Mouse (Mus musculus): ENCODE results near the gene Ift88. TPM values are rescaled to one million over a fixed set of nuclear protein-coding genes. Genes with fewer than 3 reads are reported as not detected.

The Ift88 gene
- polyA plus RNA-seq, 1 experiment from 2014 or later, result 5.4 TPM

DNA sequence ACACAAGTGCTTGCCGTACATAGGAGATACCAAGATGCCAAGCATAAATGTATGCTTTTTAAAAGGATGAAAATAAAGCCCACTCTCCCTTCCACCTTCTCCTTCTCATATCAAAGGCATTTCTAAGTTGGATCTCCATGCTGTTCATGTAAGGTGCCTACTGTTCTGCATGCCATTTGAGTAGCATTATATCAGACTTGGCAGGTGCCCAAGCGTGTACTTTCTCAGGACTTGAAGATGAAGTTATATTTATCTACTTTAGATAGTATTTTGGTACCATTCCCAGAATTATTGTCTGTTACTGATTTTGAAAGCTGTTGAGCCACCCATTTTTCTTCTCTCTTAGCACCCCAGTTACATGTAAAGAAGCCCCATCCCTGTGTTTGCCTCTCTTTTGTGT, 51.2 kb downstream of the Ift88 start:
- Histone ChIP-seq H3K27ac (ENCODE audit: low read depth, low read length) (no peak overlapping the region), H3K36me3 (ENCODE audit: control insufficient read depth, insufficient read depth, low read length) (peaks cover 2% of the 10 kb centered on the region; the same call in 1 of the 2 replicates), H3K4me3 (ENCODE audit: low read depth, low read length) (no peak overlapping the region), H3K9ac (ENCODE audit: low read depth, low read length) (no peak overlapping the region), H3K9me3 (ENCODE audit: control insufficient read depth, low read length) (no peaks in the 10 kb centered on the region), H3K4me1 (replicated peaks; ENCODE audit: control insufficient read depth, insufficient read depth, low read length) (no peaks in the 10 kb centered on the region), H3K4me2 (no peak overlapping the region), H3K27me3 (replicated peaks; ENCODE audit: control insufficient read depth, insufficient read depth, low read length) (no peaks in the 10 kb centered on the region)
- 84% methylated on average over 2 of the region's 2 CpGs for WGBS
- no peak for DNase-seq (ENCODE audit: low spot score)
- no peak for ATAC-seq (replicated peaks; ENCODE audit: low FRiP score)

DNA sequence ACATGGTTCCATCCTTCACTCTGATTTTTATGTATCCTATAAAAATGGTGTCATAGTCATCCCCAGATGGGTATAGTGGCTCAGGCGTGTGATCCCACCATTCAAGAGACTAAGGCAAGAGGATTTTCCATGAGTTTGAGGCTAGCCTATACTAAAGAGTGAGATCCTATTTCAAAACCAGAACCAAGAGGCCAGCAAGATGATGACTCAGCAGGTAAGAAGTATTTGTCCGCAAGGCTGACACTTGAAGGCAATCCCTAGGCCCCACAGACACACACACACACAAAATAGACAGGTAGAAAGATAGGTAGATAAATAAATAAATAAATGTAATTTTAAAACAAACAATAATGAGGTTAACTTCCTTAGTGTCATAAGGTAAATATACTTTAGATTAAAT, 58.4 kb downstream of the Ift88 start:
- no peak overlapping the region for H3K4me3 ChIP-seq (ENCODE audit: low read depth, low read length)
- no peak overlapping the region for H3K4me2 ChIP-seq
- no peak for ATAC-seq (replicated peaks; ENCODE audit: low FRiP score)
- no peaks in the 10 kb centered on the region for H3K36me3 ChIP-seq (ENCODE audit: control insufficient read depth, insufficient read depth, low read length)
- no peak for DNase-seq (ENCODE audit: low spot score)
- H3K27ac ChIP-seq (ENCODE audit: low read depth, low read length), result no peak overlapping the region
- WGBS, result 84% methylated on average over 2 of the region's 2 CpGs
- H3K4me1 ChIP-seq (replicated peaks; ENCODE audit: control insufficient read depth, insufficient read depth, low read length), result no peaks in the 10 kb centered on the region
- H3K9ac ChIP-seq (ENCODE audit: low read depth, low read length), result no peak overlapping the region
- no peaks in the 10 kb centered on the region for H3K9me3 ChIP-seq (ENCODE audit: control insufficient read depth, low read length)
- no peaks in the 10 kb centered on the region for H3K27me3 ChIP-seq (replicated peaks; ENCODE audit: control insufficient read depth, insufficient read depth, low read length)

DNA sequence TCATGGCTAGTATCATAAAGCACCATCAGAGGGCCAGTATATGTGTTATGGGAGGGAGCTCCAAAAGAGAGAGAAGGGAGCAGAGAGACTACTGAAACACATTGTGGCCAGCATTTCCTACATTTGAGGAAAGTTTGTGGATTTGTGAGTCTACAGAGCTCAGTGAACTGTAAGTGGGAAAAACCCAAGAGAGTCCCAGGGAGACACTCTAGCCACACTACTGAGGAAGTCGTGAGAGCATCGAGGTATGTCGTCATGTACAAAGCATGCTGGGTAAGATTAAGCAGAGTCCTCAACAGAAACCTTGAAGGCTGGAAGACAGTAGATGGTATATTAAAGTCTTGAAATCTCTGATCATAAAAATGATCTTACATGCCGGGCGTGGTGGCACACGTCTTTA, 60.3 kb downstream of the Ift88 start:
- H3K36me3 ChIP-seq (ENCODE audit: control insufficient read depth, insufficient read depth, low read length), result no peaks in the 10 kb centered on the region
- no peak overlapping the region for H3K9ac ChIP-seq (ENCODE audit: low read depth, low read length)
- no peaks in the 10 kb centered on the region for H3K27me3 ChIP-seq (replicated peaks; ENCODE audit: control insufficient read depth, insufficient read depth, low read length)
- H3K4me3 ChIP-seq (ENCODE audit: low read depth, low read length), result no peak overlapping the region
- H3K9me3 ChIP-seq (ENCODE audit: control insufficient read depth, low read length), result no peaks in the 10 kb centered on the region
- no peak overlapping the region for H3K4me2 ChIP-seq
- no peaks in the 10 kb centered on the region for H3K4me1 ChIP-seq (replicated peaks; ENCODE audit: control insufficient read depth, insufficient read depth, low read length)
- DNase-seq (ENCODE audit: low spot score) (no peak), ATAC-seq (replicated peaks; ENCODE audit: low FRiP score) (no peak)
- WGBS, result 93% methylated on average over 6 of the region's 6 CpGs
- H3K27ac ChIP-seq (ENCODE audit: low read depth, low read length), result no peak overlapping the region

DNA sequence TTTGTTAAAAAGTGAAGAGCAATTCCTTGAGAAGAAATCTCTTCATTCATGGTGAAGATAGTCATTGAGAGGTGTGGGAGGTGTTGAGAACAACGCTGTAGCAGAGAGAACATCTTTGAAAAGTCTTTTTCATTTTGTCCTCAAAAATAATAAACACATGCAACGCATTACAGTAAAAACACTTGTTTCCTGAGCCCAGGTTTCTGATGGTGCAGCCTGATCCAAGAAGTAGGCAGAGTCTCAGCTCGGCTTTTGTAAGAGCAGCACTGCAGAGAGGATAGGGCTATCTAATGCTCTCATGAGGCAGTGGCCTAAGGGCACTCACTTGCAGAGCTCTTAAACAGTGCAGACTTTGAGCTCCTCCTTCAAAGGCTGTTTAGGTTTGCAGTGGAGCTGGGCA, 65.8 kb downstream of the Ift88 start:
- no peaks in the 10 kb centered on the region for H3K36me3 ChIP-seq (ENCODE audit: control insufficient read depth, insufficient read depth, low read length)
- H3K27me3 ChIP-seq (replicated peaks; ENCODE audit: control insufficient read depth, insufficient read depth, low read length), result no peaks in the 10 kb centered on the region
- H3K4me1 ChIP-seq (replicated peaks; ENCODE audit: control insufficient read depth, insufficient read depth, low read length), result no peaks in the 10 kb centered on the region
- H3K9ac ChIP-seq (ENCODE audit: low read depth, low read length), result no peak overlapping the region
- no peak overlapping the region for H3K27ac ChIP-seq (ENCODE audit: low read depth, low read length)
- no peak for ATAC-seq (replicated peaks; ENCODE audit: low FRiP score)
- H3K4me2 ChIP-seq, result no peak overlapping the region
- H3K9me3 ChIP-seq (ENCODE audit: control insufficient read depth, low read length), result no peaks in the 10 kb centered on the region
- no peak for DNase-seq (ENCODE audit: low spot score)
- H3K4me3 ChIP-seq (ENCODE audit: low read depth, low read length), result no peak overlapping the region
- WGBS, result 77% methylated on average over 3 of the region's 3 CpGs

DNA sequence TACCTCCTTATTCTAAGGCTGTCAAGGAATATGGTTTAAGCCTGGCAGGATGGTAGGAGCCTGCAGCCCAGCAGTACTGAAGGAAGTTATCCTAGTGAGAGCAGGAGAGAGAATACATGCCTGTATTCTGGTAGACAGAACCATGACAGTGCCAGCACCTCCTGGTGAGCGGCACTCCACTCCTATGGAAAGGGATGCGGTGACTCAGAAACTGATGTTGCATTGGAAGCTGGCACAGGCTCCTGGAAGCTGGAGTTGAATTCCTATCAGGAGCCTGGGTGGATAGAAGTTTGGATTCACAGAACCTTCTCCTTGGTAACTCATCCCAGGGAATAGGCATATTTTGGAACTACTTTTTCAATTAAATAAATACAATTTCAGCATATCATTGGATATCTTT, 70.0 kb downstream of the Ift88 start:
- ATAC-seq (replicated peaks; ENCODE audit: low FRiP score) (no peak), DNase-seq (ENCODE audit: low spot score) (no peak)
- Histone ChIP-seq H3K4me1 (replicated peaks; ENCODE audit: control insufficient read depth, insufficient read depth, low read length) (no peaks in the 10 kb centered on the region), H3K4me3 (ENCODE audit: low read depth, low read length) (no peak overlapping the region), H3K4me2 (no peak overlapping the region), H3K9me3 (ENCODE audit: control insufficient read depth, low read length) (no peaks in the 10 kb centered on the region), H3K27me3 (replicated peaks; ENCODE audit: control insufficient read depth, insufficient read depth, low read length) (no peaks in the 10 kb centered on the region), H3K27ac (ENCODE audit: low read depth, low read length) (no peak overlapping the region), H3K36me3 (ENCODE audit: control insufficient read depth, insufficient read depth, low read length) (no peaks in the 10 kb centered on the region), H3K9ac (ENCODE audit: low read depth, low read length) (no peak overlapping the region)
- 92% methylated on average over 2 of the region's 2 CpGs for WGBS

DNA sequence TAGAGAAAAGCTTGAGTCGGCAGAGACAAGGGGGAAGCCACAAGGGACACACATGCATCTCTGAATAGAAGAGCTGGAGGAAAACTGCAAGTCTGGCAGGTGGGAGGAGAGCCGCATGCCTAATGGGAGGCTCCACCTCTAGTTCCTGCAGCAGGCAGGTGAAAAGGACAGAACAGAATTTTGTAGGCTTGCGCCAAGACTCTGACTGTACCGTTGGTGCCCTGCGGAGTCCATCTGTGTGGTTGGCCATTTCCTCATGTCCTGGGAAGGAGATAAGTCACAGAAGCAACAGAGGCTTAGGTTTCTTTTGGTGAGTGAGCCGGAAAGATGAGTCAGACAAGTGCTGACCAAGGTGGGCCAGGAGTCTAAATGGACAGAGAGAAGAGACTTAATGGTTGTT, 79.9 kb downstream of the Ift88 start:
- Histone ChIP-seq H3K4me1 (replicated peaks; ENCODE audit: control insufficient read depth, insufficient read depth, low read length) (no peaks in the 10 kb centered on the region), H3K27ac (ENCODE audit: low read depth, low read length) (no peak overlapping the region), H3K4me3 (ENCODE audit: low read depth, low read length) (no peak overlapping the region), H3K9me3 (ENCODE audit: control insufficient read depth, low read length) (no peaks in the 10 kb centered on the region), H3K4me2 (no peak overlapping the region), H3K36me3 (ENCODE audit: control insufficient read depth, insufficient read depth, low read length) (no peaks in the 10 kb centered on the region; the same call in 1 of the 2 replicates), H3K9ac (ENCODE audit: low read depth, low read length) (no peak overlapping the region), H3K27me3 (replicated peaks; ENCODE audit: control insufficient read depth, insufficient read depth, low read length) (no peaks in the 10 kb centered on the region)
- no peak for DNase-seq (ENCODE audit: low spot score)
- ATAC-seq (replicated peaks; ENCODE audit: low FRiP score), result no peak
- WGBS, result 84% methylated on average over 6 of the region's 6 CpGs

DNA sequence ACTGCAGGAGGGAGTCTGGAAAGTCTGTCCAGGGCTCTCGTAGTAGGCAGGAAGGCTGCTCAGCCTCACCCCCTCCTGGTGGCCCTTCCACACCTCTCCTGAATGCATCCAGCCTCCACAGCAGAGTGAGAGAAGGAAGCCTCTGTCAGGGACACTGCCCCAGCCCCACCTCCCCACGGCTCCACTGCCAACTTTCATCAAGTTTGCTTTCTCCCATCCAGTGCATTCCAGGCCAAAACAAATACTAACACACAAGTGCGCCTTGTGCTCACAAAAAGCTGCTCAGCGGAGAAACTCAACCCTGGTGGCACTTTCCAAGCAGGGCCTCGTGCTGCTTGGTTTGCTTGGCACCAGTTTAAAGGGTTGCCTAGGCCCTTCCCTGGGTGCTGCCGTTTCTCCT, 85.7 kb downstream of the Ift88 start:
- H3K4me2 ChIP-seq, result no peak overlapping the region
- no peak overlapping the region for H3K27ac ChIP-seq (ENCODE audit: low read depth, low read length)
- no peak overlapping the region for H3K9ac ChIP-seq (ENCODE audit: low read depth, low read length)
- no peaks in the 10 kb centered on the region for H3K27me3 ChIP-seq (replicated peaks; ENCODE audit: control insufficient read depth, insufficient read depth, low read length)
- H3K36me3 ChIP-seq (ENCODE audit: control insufficient read depth, insufficient read depth, low read length), result no peaks in the 10 kb centered on the region
- H3K4me1 ChIP-seq (replicated peaks; ENCODE audit: control insufficient read depth, insufficient read depth, low read length), result no peaks in the 10 kb centered on the region
- DNase-seq (ENCODE audit: low spot score) (no peak), ATAC-seq (replicated peaks; ENCODE audit: low FRiP score) (no peak)
- H3K9me3 ChIP-seq (ENCODE audit: control insufficient read depth, low read length), result no peaks in the 10 kb centered on the region
- WGBS, result 72% methylated on average over 6 of the region's 6 CpGs
- no peak overlapping the region for H3K4me3 ChIP-seq (ENCODE audit: low read depth, low read length)

DNA sequence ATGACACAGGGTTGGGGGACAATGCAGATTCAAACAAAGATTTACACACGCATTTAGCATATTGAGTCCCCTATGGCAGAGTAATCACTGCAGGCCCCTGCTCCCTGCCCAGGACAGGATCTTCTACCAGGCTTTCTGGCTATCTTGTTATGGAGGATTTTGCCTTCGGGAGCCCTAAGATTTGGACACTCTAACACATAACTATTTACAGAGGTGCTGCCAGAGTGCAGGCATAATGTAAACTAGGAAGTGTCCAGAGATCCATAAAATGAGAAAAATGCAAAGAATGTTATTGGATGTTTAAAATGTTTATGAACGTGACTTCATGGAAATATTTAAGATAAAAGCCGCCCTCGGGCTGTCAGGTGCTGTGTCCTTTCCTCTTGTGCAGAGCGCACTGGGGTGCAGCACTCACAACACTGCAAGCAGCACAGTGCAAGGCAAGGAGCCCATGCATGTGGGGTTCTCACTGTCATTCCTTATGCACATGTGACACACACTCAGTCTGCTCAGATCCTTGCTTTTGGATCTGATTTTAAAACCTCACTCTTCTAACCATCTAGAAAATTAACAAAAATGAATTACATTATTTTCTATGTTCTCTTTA, 91.4 kb downstream of the Ift88 start:
- ATAC-seq (replicated peaks; ENCODE audit: low FRiP score) (no peak), DNase-seq (ENCODE audit: low spot score) (no peak)
- Histone ChIP-seq H3K36me3 (ENCODE audit: control insufficient read depth, insufficient read depth, low read length) (no peaks in the 10 kb centered on the region), H3K9ac (ENCODE audit: low read depth, low read length) (no peak overlapping the region), H3K9me3 (ENCODE audit: control insufficient read depth, low read length) (no peaks in the 10 kb centered on the region), H3K27me3 (replicated peaks; ENCODE audit: control insufficient read depth, insufficient read depth, low read length) (no peaks in the 10 kb centered on the region), H3K4me3 (ENCODE audit: low read depth, low read length) (no peak overlapping the region), H3K4me1 (replicated peaks; ENCODE audit: control insufficient read depth, insufficient read depth, low read length) (no peaks in the 10 kb centered on the region), H3K27ac (ENCODE audit: low read depth, low read length) (no peak overlapping the region), H3K4me2 (no peak overlapping the region)
- WGBS, result 65% methylated on average over 6 of the region's 6 CpGs

DNA sequence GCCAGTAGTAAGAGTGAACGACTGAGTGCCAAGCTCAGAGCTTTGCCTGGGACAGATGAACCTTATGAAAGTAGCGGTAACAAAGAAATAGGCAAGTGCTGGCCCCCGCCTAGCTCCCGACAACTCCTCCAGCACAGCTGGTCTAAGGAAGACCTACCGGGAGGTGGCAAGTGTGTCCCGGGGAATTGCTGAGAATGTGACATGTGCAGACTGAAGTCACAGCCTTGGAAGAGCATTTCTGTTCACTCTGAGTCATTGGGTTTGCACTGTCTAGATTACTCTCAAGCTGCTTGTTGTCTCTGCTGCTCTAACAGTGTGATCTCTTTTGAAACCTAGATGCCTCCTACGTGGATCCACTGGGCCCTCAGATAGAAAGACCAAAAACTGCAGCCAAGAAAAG, 93.1 kb downstream of the Ift88 start:
- H3K36me3 ChIP-seq (ENCODE audit: control insufficient read depth, insufficient read depth, low read length), result no peaks in the 10 kb centered on the region
- WGBS, result 88% methylated on average over 7 of the region's 7 CpGs
- no peak for DNase-seq (ENCODE audit: low spot score)

More for the DNA sequence above, 93.1 kb downstream of the Ift88 start:
- no peaks in the 10 kb centered on the region for H3K9me3 ChIP-seq (ENCODE audit: control insufficient read depth, low read length)
- H3K4me3 ChIP-seq (ENCODE audit: low read depth, low read length), result no peak overlapping the region
- ATAC-seq (replicated peaks; ENCODE audit: low FRiP score), result no peak
- no peaks in the 10 kb centered on the region for H3K4me1 ChIP-seq (replicated peaks; ENCODE audit: control insufficient read depth, insufficient read depth, low read length)
- H3K27ac ChIP-seq (ENCODE audit: low read depth, low read length), result no peak overlapping the region
- no peak overlapping the region for H3K9ac ChIP-seq (ENCODE audit: low read depth, low read length)
- H3K4me2 ChIP-seq, result no peak overlapping the region
- no peaks in the 10 kb centered on the region for H3K27me3 ChIP-seq (replicated peaks; ENCODE audit: control insufficient read depth, insufficient read depth, low read length)
